Mouse (Mus musculus) common myeloid progenitor, adult 5-6 weeks (primary cell): ENCODE data around the gene Ptprk. TPM values are rescaled to one million over a fixed set of nuclear protein-coding genes. Genes with fewer than 3 reads are reported as not detected.

Experiments used
- ATAC-seq: replicated peaks from 2 replicates; pipeline ENCODE4 v1.8.0; 2016; ENCODE audit warnings: low read depth, mild to moderate bottlenecking, moderate TSS enrichment, inconsistent platforms; ENCODE audit not compliant: poor library complexity, severe bottlenecking
- total RNA-seq: library from RNA; stranded (forward); fragments of 200-1000, 187-1606 nt; gene quantifications from 2 replicates; pipeline ENCODE4 v1.2.3, GENCODE M21; 2017

Gene Ptprk
- total RNA-seq, 1 experiment from 2014 or later: 0.73 TPM

DNA sequence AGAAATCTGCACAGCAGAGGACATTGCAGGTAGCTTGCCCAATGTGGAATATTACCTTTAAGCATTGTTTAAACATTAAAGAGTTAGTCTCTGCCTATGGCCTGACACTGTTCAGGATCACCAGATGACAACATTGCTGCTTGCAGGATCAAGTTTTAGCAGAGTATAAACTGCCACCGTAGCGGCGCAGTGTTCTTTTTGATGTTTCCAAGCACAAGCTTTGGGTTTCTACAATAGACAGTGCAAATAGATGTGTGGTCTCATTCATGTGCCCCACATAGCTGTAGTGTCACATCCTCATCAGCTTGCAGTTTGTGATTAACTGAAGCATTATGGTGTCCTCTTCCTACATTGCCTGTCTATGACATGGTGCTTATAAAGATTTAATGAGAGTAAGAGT, 522.3 kb downstream of the Ptprk start:
- ATAC-seq: no peak

GRCm38 (mm10) chr10:28609136-28609535, 534.5 kb downstream of the Ptprk start:
- ATAC-seq: peak; percentile 45

DNA sequence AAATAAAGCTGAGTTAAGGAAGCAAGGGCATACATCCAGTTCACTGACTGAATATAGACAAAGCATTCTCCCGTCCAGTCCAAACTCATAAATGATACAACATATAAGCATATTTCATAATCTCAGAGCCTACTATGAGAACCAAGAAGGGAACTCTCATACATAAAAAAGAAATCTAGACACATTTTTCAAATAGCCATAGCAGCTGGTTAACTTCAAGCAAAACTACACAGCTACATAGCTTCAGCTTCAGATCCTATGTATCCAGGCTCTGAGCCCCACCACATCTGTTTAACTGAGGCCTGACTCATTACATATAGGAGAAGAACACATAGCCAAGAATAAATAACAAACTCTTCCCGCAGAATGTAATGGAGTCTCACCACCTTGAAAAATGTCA, 539.8 kb downstream of the Ptprk start:
- ATAC-seq: no peak

- peak; percentile 50; the same call in 1 of the 2 replicates for ATAC-seq
Observed at GRCm38 (mm10) chr10:28617203-28617602, 542.6 kb downstream of the Ptprk start.

DNA sequence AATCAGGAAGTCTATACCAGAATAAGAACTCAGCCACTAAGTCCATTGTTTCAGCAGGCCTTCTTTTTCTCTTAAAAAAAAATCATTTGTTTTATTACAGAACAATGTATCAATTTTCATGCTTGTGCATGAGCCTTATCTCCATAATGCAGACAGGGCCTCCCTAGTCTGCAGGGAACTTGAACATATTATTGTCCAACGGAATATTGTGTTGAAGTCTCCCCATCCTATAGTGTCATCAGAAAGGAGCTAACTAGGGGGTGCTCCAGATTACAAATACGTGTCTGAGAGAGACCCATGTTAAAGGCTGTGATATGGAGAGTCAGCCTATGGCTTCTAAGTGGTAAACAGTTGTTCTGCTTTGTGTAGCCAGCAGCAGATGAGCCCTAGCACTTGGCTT, 543.4 kb downstream of the Ptprk start:
- ATAC-seq: peak; percentile 62; the same call in 1 of the 2 replicates

- ATAC-seq: no peak
Observed at GRCm38 (mm10) chr10:28619415-28619814, 544.8 kb downstream of the Ptprk start.

DNA sequence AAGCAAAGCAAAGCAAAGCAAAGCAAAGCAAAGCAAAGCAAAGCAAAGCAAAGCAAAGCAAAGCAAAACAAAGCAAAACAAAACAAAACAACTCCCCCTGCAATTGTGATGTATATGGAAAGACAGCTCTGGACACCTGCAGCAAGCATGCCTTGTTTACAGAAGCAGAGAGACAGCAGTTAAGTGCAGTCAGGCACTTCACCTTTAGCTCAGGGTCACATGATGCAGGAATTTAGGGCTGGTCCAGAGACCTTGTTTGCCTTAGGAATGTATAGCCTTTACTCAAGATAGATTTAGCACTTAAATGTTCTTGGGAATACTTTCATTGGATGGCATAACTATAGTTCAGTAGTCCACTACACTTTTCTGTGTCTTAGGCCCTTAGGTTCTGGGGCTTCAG, 561.5 kb downstream of the Ptprk start:
- ATAC-seq: no peak

DNA sequence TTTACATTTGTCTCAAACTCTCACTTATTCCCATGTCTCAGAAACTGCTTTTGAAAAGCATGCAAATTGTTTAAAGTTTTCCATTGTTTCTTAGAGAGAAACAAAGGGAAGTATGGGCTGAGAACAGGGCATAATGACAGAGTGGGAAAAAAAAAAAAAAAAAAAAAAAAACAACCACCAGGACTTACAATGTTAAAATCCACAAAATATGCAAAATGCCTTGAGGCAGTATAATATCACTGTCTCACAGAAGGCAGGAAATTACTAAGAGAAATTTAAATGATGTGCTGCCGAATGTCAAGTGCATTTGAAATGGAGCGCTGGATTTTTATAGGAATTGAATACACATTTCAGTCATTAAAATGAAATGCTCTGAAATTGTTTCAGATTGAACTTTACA, 567.3 kb downstream of the Ptprk start:
- ATAC-seq: no peak
